In genomic region chr6:24599179-24599578, GRCm38 (mm10) we compare ENCODE assay signal across 31 mouse cellular contexts. TPM values are rescaled to one million over a fixed set of nuclear protein-coding genes. Genes with fewer than 3 reads are reported as not detected.
DNase-seq lines count a peak whose midpoint lies in the region; ATAC-seq and TF ChIP-seq lines count a peak whose summit lies in the region.
"Had no signal": no experiment of that assay in that cellular context is flagged by ENCODE, and none has a peak within 500 bp of the region (broad histone marks: within the 10 kb centered on the region; RNA-seq: fewer than 3 reads in every experiment).

No protein-coding gene starts in this region.

- H3K27me3 ChIP-seq in heart, adult 2 months (ENCODE audit: control insufficient read depth, insufficient read depth, low read length), result no peaks in the 10 kb centered on the region
- H3K27me3 ChIP-seq in heart, embryonic 12.5 days (replicated peaks), result no peaks in the 10 kb centered on the region
- H3K27me3 ChIP-seq in heart, embryonic 15.5 days, result no peaks in the 10 kb centered on the region
- no peaks in the 10 kb centered on the region for H3K27me3 ChIP-seq in myocyte (ENCODE audit: control insufficient read depth, insufficient read depth, insufficient read length)
- H3K27me3 ChIP-seq: embryonic facial prominence, embryonic 12.5 days; embryonic facial prominence, embryonic 15.5 days had no signal

- 48% methylated on average over 6 of the region's 6 CpGs for WGBS in heart, adult 2 months
- 53% methylated on average over 6 of the region's 6 CpGs for WGBS in heart, embryonic 12.5 days
- WGBS in heart, embryonic 15.5 days, result 47% methylated on average over 6 of the region's 6 CpGs

- no peak for ATAC-seq in heart, embryonic 12.5 days (ENCODE audit: insufficient number of reproducible peaks, low FRiP score)
- ATAC-seq in heart, embryonic 15.5 days (replicated peaks; ENCODE audit: insufficient number of reproducible peaks, insufficient read depth, low FRiP score, low read depth), result no peak
- ATAC-seq: CD4-positive, CD25-positive, alpha-beta regulatory T cell, adult 4 months; forebrain, embryonic 14.5 days; hindbrain, postnatal 0 days; inflammation-experienced regulatory T-cells, adult 6 months; intestine, embryonic 16.5 days had no signal

- no peak for DNase-seq in heart, adult 2 months
- DNase-seq in heart, postnatal 10 days, result no peak
- no peak for DNase-seq in heart, adult 18-20 months
- DNase-seq in heart, postnatal 14 days, result no peak
- DNase-seq in adrenal gland, postnatal 10 days, result no peak
- DNase-seq: adrenal gland, adult 2 months; adrenal gland, postnatal 25 days; cerebellum, adult 11-12 months; cerebellum, adult 8-10 months; cerebellum, postnatal 14 days; forebrain, postnatal 0 days; gastrocnemius, postnatal 25 days; kidney, adult 18-20 months; kidney, adult 9 months had no signal

- intact Hi-C loops in heart, adult 2 months (cut with DNase I), result loop anchor here (5.0 kb wide), 1 partner anchor 57 kb away; no protein-coding TSS in a partner anchor
- intact Hi-C loops in heart, postnatal 10 days (cut with DNase I), result no loop called here
- intact Hi-C loops in heart, postnatal 14 days (cut with DNase I), result no loop called here

- H3K9me3 ChIP-seq in heart, embryonic 12.5 days (replicated peaks), result no peaks in the 10 kb centered on the region
- H3K9me3 ChIP-seq in heart, embryonic 15.5 days (replicated peaks), result no peaks in the 10 kb centered on the region
- H3K9me3 ChIP-seq: embryonic facial prominence, embryonic 12.5 days; embryonic facial prominence, embryonic 15.5 days had no signal

- no peak for TF ChIP-seq EP300 in heart, adult 2 months (IDR thresholded peaks at IDR 0.05; ENCODE audit: insufficient read depth, low read depth, low read length)

- peak overlapping the region; percentile 73 for H3K4me2 ChIP-seq in heart, embryonic 12.5 days
- H3K4me2 ChIP-seq in heart, embryonic 15.5 days, result peak overlapping the region; percentile 66
- peak overlapping the region; percentile 49 for H3K4me2 ChIP-seq in myocyte (ENCODE audit: low read depth)
- H3K4me2 ChIP-seq: embryonic facial prominence, embryonic 12.5 days; embryonic facial prominence, embryonic 15.5 days; hindbrain, embryonic 14.5 days had no signal

- H3K9ac ChIP-seq in heart, adult 2 months (ENCODE audit: low read depth, low read length), result peak overlapping the region; percentile 75
- peak overlapping the region; percentile 91 for H3K9ac ChIP-seq in heart, embryonic 12.5 days
- H3K9ac ChIP-seq in heart, embryonic 15.5 days, result peak overlapping the region; percentile 64
- H3K9ac ChIP-seq: embryonic facial prominence, embryonic 12.5 days; embryonic facial prominence, embryonic 15.5 days; forebrain, postnatal 0 days; hindbrain, embryonic 14.5 days had no signal

- peaks cover 8% of the 10 kb centered on the region for H3K4me1 ChIP-seq in heart, adult 2 months (ENCODE audit: control insufficient read depth, insufficient read depth, low read length)
- peaks cover 29% of the 10 kb centered on the region for H3K4me1 ChIP-seq in heart, embryonic 12.5 days (replicated peaks)
- peaks cover 26% of the 10 kb centered on the region for H3K4me1 ChIP-seq in heart, embryonic 15.5 days (replicated peaks)
- H3K4me1 ChIP-seq: embryonic facial prominence, embryonic 12.5 days; embryonic facial prominence, embryonic 15.5 days had no signal

- H3ac ChIP-seq in myocyte (ENCODE audit: control insufficient read depth, insufficient read length), result no peak overlapping the region

- peak overlapping the region; percentile 42 for H3K4me3 ChIP-seq in heart, adult 2 months
- peak overlapping the region; percentile 54 for H3K4me3 ChIP-seq in heart, embryonic 12.5 days
- H3K4me3 ChIP-seq in heart, embryonic 15.5 days, result peak overlapping the region; percentile 50
- peak overlapping the region; percentile 37 for H3K4me3 ChIP-seq in myocyte
- H3K4me3 ChIP-seq: embryonic facial prominence, embryonic 12.5 days; embryonic facial prominence, embryonic 15.5 days had no signal

- peak; percentile 68 for TF ChIP-seq POLR2A in heart, adult 2 months (IDR thresholded peaks at IDR 0.05; ENCODE audit: insufficient read depth, low read depth, low read length)
- TF ChIP-seq POLR2A in myocyte (IDR thresholded peaks at IDR 0.05; ENCODE audit: insufficient read length, low read depth), result peak; percentile 38

- TF ChIP-seq CTCF in heart, adult 2 months (IDR thresholded peaks at IDR 0.05), result no peak

- H3K27ac ChIP-seq in heart, adult 2 months, result peak overlapping the region; percentile 97
- H3K27ac ChIP-seq in heart, embryonic 12.5 days (ENCODE audit: poor library complexity, severe bottlenecking), result peak overlapping the region; percentile 97
- H3K27ac ChIP-seq in heart, embryonic 15.5 days, result peak overlapping the region; percentile 90
- H3K27ac ChIP-seq: embryonic facial prominence, embryonic 12.5 days; embryonic facial prominence, embryonic 15.5 days; hindbrain, embryonic 14.5 days; hindbrain, postnatal 0 days had no signal

- H3K36me3 ChIP-seq in heart, adult 2 months (ENCODE audit: control insufficient read depth, insufficient read depth, low read length), result peaks cover 17% of the 10 kb centered on the region
- H3K36me3 ChIP-seq in heart, embryonic 12.5 days, result peaks cover 12% of the 10 kb centered on the region
- peaks cover 6% of the 10 kb centered on the region for H3K36me3 ChIP-seq in heart, embryonic 15.5 days
- H3K36me3 ChIP-seq in myocyte (ENCODE audit: control insufficient read depth, insufficient read depth), result no peaks in the 10 kb centered on the region
- H3K36me3 ChIP-seq: embryonic facial prominence, embryonic 12.5 days; embryonic facial prominence, embryonic 15.5 days had no signal

- H3K79me2 ChIP-seq in heart, adult 2 months (replicated peaks; ENCODE audit: control insufficient read depth, insufficient read depth, low read length), result no peaks in the 10 kb centered on the region
- peaks cover 4% of the 10 kb centered on the region for H3K79me2 ChIP-seq in myocyte (ENCODE audit: control insufficient read depth, insufficient read depth)

TF ChIP-seq in myocyte, 11 proteins besides CTCF, POLR2A, EP300 and RAD21:
- TF ChIP-seq POLR2AphosphoS2 (IDR thresholded peaks at IDR 0.05; ENCODE audit: insufficient read length, low read depth) (peak; percentile 61), USF1 (IDR thresholded peaks at IDR 0.05; ENCODE audit: low read depth) (no peak), E2F4 (IDR thresholded peaks at IDR 0.05; ENCODE audit: insufficient read depth) (no peak)
TF ChIP-seq in myocyte: peak in this region for 1.

RNA-seq across cellular contexts. Expression of gene Lmod2, which starts 1.6 kb away (rescaled TPM):
- 100 to 1,000 TPM; 691 to 757 TPM for total RNA-seq in heart, adult 2 months (2021)
- 191 and 268 TPM in 2 replicates for polyA plus RNA-seq in heart, adult 2 months (2012; rRNA removed)
- total RNA-seq in heart, postnatal 10 days (2021), result 100 to 1,000 TPM; 278 to 346 TPM
- 45.3 and 49.3 TPM in 2 replicates for polyA plus RNA-seq in heart, embryonic 12.5 days (2016; fragmentation: Nextera tagmentation; extraction: Ambion mirVana)
- total RNA-seq in heart, adult 18-20 months (2021), result 100 to 1,000 TPM; 861 to 872 TPM
- 38.2 and 51.2 TPM in 2 replicates for polyA plus RNA-seq in heart, embryonic 15.5 days (2015; fragmentation: Nextera tagmentation; extraction: Ambion mirVana)
- total RNA-seq in heart, postnatal 14 days (2021), result 100 to 1,000 TPM; 413 to 423 TPM
- polyA plus RNA-seq in myocyte (2012; fragmentation: generic; extraction: Trizol), result 33.6 TPM
- total RNA-seq in adrenal gland, postnatal 10 days (2021), result 10 to 100 TPM; 11.5 to 17.4 TPM
- total RNA-seq: forebrain, postnatal 0 days; granulocyte monocyte progenitor cell, adult 5-6 weeks; hindbrain, postnatal 0 days; MEL had no signal
- polyA plus RNA-seq: adrenal gland, adult 2 months; brain, embryonic 14.5 days; CD4-positive, CD25-positive, alpha-beta regulatory T cell, adult 4 months; forebrain, embryonic 11.5 days; forebrain, embryonic 14.5 days; forebrain, postnatal 0 days; frontal cortex, adult 2 months; hindbrain, embryonic 11.5 days; hindbrain, embryonic 14.5 days; hindbrain, postnatal 0 days; inflammation-experienced regulatory T-cells, adult 6 months; intestine, embryonic 16.5 days had no signal

Comparison
In these comparisons a context has a peak if more than half of its experiments do, and no peak if none do; other contexts are left out.
1. RNA of gene Lmod2, which starts 1.6 kb away (total RNA-seq): 861 to 872 TPM in heart, adult 18-20 months, 691 to 757 TPM in heart, adult 2 months, 413 to 423 TPM in heart, postnatal 14 days and 278 to 346 TPM in heart, postnatal 10 days; 11.5 to 17.4 TPM in adrenal gland, postnatal 10 days; every median in the first group is over 10 times any median in the second.
2. Peak in every context shown above with its lines, with median percentiles within 50 percentile points of each other: H3K27ac ChIP-seq, H3K4me3 ChIP-seq, H3K9ac ChIP-seq and H3K4me2 ChIP-seq.